Mouse (Mus musculus): Measurements from ENCODE around the gene Ubald2. TPM values are rescaled to one million over a fixed set of nuclear protein-coding genes. Genes with fewer than 3 reads are reported as not detected.
"Not testable (repeated sequence)": the region's sequence is repeated elsewhere in the genome, so short reads cannot be mapped to it uniquely, and the experiment has no call there.

The Ubald2 gene
- polyA plus RNA-seq, 1 experiment from 2014 or later = 60.2 TPM

DNA sequence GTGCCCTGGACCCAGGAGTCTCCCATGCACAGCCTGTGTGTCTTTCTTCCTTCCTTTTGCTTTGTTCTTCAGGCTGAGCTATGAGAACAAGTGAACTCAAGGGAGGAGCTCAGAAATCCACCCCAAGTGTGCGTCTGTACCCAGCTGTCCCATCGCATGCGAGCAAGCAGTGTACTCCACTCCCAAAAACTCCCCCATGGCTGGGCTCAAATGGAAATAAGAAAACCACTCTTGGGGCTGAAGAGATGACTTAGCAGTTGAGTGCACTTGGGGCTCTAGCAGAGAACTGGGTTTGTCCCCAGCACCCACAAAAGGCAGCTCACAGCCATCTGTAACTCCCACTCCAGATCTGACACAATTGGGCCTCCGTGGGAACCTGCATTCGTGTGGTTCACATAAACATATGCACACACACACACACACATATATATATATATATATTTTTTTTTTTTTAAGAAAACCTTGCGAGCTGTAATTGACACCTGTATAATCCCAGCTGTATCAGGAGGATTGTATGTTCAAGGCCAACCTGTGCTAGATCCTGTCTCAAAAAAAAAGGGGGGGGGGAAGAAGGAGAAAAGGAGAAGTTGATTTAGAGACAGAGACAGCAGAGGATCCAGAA lies 14.9 kb upstream of the Ubald2 start:
- Histone ChIP-seq H3K4me2 (replicated peaks; ENCODE audit: low read depth) (no peak overlapping the region), H3K4me3 (ENCODE audit: low read depth, low read length) (no peak overlapping the region), H3K27ac (ENCODE audit: low read depth, low read length) (no peak overlapping the region), H3K9ac (ENCODE audit: low read depth, low read length) (no peak overlapping the region), H3K27me3 (replicated peaks; ENCODE audit: control insufficient read depth, insufficient read depth, low read length) (no peaks in the 10 kb centered on the region), H3K36me3 (ENCODE audit: control insufficient read depth, insufficient read depth) (no peaks in the 10 kb centered on the region), H3K4me1 (replicated peaks; ENCODE audit: control insufficient read depth, insufficient read depth, low read length) (no peaks in the 10 kb centered on the region; the same call in 1 of the 2 replicates), H3K9me3 (ENCODE audit: control insufficient read depth) (no peaks in the 10 kb centered on the region)
- no peak for ATAC-seq
- WGBS = 75% methylated on average over 6 of the region's 6 CpGs
- no peak for TF ChIP-seq CTCF (IDR thresholded peaks at IDR 0.05; ENCODE audit: low read depth)

DNA sequence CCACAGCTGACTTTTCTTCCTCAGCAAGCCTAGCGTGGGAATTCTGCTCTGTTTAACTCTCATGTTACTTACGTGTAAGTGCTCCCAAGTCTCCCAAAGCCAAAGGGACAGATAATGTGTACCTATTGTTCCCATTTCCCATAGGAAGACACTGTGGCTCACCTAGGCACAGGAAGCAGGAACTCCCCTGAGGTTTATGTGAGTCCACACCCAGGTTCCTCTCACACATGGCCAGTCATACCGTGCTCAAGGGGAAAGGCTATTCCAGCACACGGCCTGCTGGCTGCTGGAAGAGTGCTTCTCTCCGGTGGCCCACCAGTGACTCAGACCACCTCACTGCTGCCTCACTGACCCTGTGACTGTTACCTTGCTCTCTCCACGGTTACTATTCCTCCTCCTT lies 12.8 kb upstream of the Ubald2 start:
- no peak overlapping the region for H3K9ac ChIP-seq (ENCODE audit: low read depth, low read length)
- H3K27me3 ChIP-seq (replicated peaks; ENCODE audit: control insufficient read depth, insufficient read depth, low read length) = no peaks in the 10 kb centered on the region
- H3K4me1 ChIP-seq (replicated peaks; ENCODE audit: control insufficient read depth, insufficient read depth, low read length) = peaks cover 5% of the 10 kb centered on the region; the same call in 1 of the 2 replicates
- no peaks in the 10 kb centered on the region for H3K9me3 ChIP-seq (ENCODE audit: control insufficient read depth)
- H3K4me3 ChIP-seq (ENCODE audit: low read depth, low read length) = no peak overlapping the region
- no peak for ATAC-seq
- no peak overlapping the region for H3K4me2 ChIP-seq (replicated peaks; ENCODE audit: low read depth)
- H3K36me3 ChIP-seq (ENCODE audit: control insufficient read depth, insufficient read depth) = no peaks in the 10 kb centered on the region
- WGBS = 55% methylated on average over 6 of the region's 6 CpGs
- H3K27ac ChIP-seq (ENCODE audit: low read depth, low read length) = no peak overlapping the region
- TF ChIP-seq CTCF (IDR thresholded peaks at IDR 0.05; ENCODE audit: low read depth) = no peak

DNA sequence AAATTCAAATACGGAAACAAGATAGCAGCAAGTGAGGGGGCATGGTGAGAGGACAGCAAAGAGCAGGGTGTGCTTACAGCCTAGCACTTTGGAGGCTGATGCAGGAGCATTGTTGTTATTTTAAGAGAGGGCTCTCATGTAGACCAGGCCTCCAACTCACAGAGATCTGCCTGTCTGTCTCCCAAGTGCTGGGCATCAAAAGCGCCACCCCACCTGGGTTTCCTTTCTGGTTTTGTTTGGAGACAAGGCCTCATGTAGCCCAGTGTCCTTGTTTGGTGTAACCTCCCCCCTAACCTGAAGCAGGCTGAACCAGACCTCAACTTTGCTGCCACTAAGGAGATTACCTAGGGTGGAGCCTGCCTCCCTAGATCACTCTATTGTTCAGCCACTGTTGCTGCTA lies 11.3 kb upstream of the Ubald2 start:
- WGBS = 100% methylated on average over 2 of the region's 2 CpGs
- Histone ChIP-seq H3K4me3 (ENCODE audit: low read depth, low read length) (no peak overlapping the region), H3K27me3 (replicated peaks; ENCODE audit: control insufficient read depth, insufficient read depth, low read length) (no peaks in the 10 kb centered on the region), H3K9ac (ENCODE audit: low read depth, low read length) (no peak overlapping the region), H3K36me3 (ENCODE audit: control insufficient read depth, insufficient read depth) (no peaks in the 10 kb centered on the region), H3K4me2 (replicated peaks; ENCODE audit: low read depth) (no peak overlapping the region), H3K4me1 (replicated peaks; ENCODE audit: control insufficient read depth, insufficient read depth, low read length) (0 out of 2 replicates have a peak, but pooled peaks cover 5% of the 10 kb centered on the region), H3K9me3 (ENCODE audit: control insufficient read depth) (no peaks in the 10 kb centered on the region), H3K27ac (ENCODE audit: low read depth, low read length) (no peak overlapping the region)
- no peak for TF ChIP-seq CTCF (IDR thresholded peaks at IDR 0.05; ENCODE audit: low read depth)
- no peak for ATAC-seq

DNA sequence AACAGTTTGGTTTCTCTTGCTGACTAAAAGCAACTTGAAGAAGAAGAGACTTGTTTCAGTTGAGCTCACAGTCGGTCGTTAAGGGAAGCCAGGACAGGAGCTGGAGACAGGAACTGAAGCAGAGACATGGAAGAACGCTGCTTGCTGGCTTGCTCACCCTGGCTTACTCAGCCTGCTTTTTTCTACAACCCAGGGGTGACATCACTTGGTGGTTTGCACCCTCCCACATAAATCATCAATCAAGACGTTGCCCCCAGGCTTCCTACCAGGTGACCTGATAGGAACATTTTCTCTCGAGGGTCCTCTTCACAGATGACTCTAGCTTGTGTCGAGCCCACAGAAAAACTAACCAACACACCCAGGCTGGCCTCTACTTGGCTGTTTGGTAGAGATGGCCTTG lies 10.7 kb upstream of the Ubald2 start:
- Histone ChIP-seq H3K4me2 (replicated peaks; ENCODE audit: low read depth) (no peak overlapping the region), H3K9ac (ENCODE audit: low read depth, low read length) (no peak overlapping the region), H3K4me3 (ENCODE audit: low read depth, low read length) (no peak overlapping the region), H3K27ac (ENCODE audit: low read depth, low read length) (no peak overlapping the region), H3K4me1 (replicated peaks; ENCODE audit: control insufficient read depth, insufficient read depth, low read length) (0 out of 2 replicates have a peak, but pooled peaks cover 5% of the 10 kb centered on the region), H3K27me3 (replicated peaks; ENCODE audit: control insufficient read depth, insufficient read depth, low read length) (no peaks in the 10 kb centered on the region), H3K36me3 (ENCODE audit: control insufficient read depth, insufficient read depth) (no peaks in the 10 kb centered on the region), H3K9me3 (ENCODE audit: control insufficient read depth) (no peaks in the 10 kb centered on the region)
- WGBS = 85% methylated on average over 6 of the region's 6 CpGs
- no peak for TF ChIP-seq CTCF (IDR thresholded peaks at IDR 0.05; ENCODE audit: low read depth)
- no peak for ATAC-seq

DNA sequence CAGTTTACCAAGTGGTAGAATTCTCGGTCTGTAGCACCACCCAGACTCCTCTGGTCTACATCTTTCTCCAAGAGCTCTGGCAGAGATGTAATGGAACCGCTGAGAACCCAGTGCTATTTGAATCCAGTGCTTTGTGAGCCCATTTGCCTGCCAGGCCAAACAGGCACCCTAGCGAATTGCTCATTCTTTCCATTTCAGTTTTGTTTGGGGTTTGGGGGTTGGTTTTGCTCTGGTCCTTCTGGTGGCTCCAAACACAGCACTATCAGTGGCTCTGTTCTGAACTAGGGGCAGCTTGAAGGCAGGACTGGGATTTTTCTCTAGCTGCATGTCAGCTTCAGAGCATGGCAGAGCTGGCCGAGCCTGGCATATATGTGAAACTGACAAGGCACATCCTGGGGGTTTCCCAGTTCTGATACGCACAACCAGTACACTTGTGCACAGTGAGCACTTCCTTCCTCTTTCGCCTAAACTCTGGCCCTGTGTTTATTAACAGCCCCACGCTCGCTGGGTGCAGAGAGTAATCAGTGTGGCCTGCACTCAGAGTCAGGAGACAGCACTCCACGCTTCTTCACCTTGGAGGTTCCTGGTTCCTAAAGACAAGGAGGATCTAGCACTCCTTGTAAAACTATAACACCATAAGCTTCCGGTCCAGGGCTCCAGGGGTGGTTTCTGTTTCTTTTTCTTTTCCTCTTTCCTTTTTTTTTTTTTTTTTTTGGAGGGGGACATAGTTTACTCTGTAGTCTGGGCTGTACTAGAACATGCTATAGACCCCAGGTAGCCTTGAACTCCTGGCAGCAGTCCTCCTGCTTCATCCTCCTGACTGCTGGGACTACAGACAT lies 9.9 kb upstream of the Ubald2 start:
- H3K9me3 ChIP-seq (ENCODE audit: control insufficient read depth) = no peaks in the 10 kb centered on the region
- H3K4me3 ChIP-seq (ENCODE audit: low read depth, low read length) = no peak overlapping the region
- no peak overlapping the region for H3K4me2 ChIP-seq (replicated peaks; ENCODE audit: low read depth)
- H3K27me3 ChIP-seq (replicated peaks; ENCODE audit: control insufficient read depth, insufficient read depth, low read length) = no peaks in the 10 kb centered on the region
- 50% methylated on average over 10 of the region's 10 CpGs for WGBS
- no peak overlapping the region for H3K9ac ChIP-seq (ENCODE audit: low read depth, low read length)
- H3K4me1 ChIP-seq (replicated peaks; ENCODE audit: control insufficient read depth, insufficient read depth, low read length) = 0 out of 2 replicates have a peak, but pooled peaks cover 5% of the 10 kb centered on the region
- ATAC-seq = no peak
- H3K27ac ChIP-seq (ENCODE audit: low read depth, low read length) = peak overlapping the region; percentile 23; the same call in 1 of the 2 replicates
- H3K36me3 ChIP-seq (ENCODE audit: control insufficient read depth, insufficient read depth) = no peaks in the 10 kb centered on the region
- no peak for TF ChIP-seq CTCF (IDR thresholded peaks at IDR 0.05; ENCODE audit: low read depth)

DNA sequence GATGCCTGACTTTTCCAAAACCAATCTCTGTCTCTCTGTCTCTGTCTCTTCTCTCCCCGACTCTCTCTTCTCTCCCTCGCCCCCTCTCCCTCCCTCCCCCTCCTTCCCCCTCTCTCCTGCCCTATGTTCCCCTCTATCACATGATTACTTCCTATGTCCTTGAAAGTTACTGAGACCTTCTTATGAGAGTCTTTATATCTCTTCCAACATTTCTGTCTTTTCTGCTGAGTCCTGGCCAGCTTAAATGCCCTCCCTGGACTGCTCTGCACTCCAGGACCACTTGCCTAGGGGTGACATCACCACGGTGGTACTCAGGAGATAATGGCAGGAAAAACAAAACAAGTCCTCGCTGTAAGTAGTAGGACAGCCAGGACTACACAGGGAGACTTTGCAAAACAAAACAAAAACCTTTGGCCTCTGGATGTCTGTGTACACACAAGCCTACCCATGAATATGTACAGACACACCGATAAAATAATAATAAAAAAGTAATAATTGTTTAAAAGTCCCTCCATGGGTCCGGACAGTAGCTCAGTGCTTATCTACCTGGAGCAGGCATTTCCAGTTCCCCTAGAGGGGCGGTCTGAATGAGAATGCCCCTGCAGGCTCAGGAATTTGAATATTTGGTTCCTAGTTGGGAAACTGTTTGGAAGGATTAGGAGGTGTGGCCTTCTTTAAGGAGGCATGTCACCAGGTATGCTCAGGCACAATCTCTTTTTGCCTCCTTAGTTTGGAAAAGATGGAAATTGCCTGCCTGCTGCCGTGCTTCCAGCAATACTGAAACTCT lies 9.1 kb upstream of the Ubald2 start:
- TF ChIP-seq CTCF (IDR thresholded peaks at IDR 0.05; ENCODE audit: low read depth) = no peak
- no peak for ATAC-seq
- Histone ChIP-seq H3K4me1 (replicated peaks; ENCODE audit: control insufficient read depth, insufficient read depth, low read length) (0 out of 2 replicates have a peak, but pooled peaks cover 5% of the 10 kb centered on the region), H3K9me3 (ENCODE audit: control insufficient read depth) (no peaks in the 10 kb centered on the region), H3K4me2 (replicated peaks; ENCODE audit: low read depth) (no peak overlapping the region), H3K9ac (ENCODE audit: low read depth, low read length) (no peak overlapping the region), H3K27me3 (replicated peaks; ENCODE audit: control insufficient read depth, insufficient read depth, low read length) (no peaks in the 10 kb centered on the region), H3K36me3 (ENCODE audit: control insufficient read depth, insufficient read depth) (no peaks in the 10 kb centered on the region), H3K27ac (ENCODE audit: low read depth, low read length) (peak overlapping the region; percentile 23; the same call in 1 of the 2 replicates), H3K4me3 (ENCODE audit: low read depth, low read length) (no peak overlapping the region)
- WGBS = 41% methylated on average over 8 of the region's 8 CpGs

DNA sequence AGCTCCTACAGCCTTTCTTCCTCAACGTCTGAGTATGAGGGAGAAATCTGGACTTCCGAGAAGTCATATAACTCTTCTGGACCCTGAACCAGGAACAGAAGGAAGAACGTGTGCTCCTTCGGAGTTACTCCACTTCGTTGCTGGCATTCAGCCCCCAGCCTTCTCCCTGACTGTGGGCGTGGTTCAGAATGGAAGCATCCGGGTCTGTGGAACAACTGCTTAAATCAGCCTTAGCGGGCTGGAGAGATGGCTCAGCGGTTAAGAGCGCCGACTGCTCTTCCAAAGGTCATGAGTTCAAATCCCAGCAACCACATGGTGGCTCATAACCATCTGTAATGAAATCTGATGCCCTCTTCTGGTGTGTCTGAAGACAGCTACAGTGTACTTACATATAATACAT lies 7.6 kb upstream of the Ubald2 start:
- not testable (repeated sequence) for H3K27ac ChIP-seq (ENCODE audit: low read depth, low read length); H3K9me3 ChIP-seq (ENCODE audit: control insufficient read depth); H3K9ac ChIP-seq (ENCODE audit: low read depth, low read length); H3K4me2 ChIP-seq (replicated peaks; ENCODE audit: low read depth); H3K36me3 ChIP-seq (ENCODE audit: control insufficient read depth, insufficient read depth); H3K4me1 ChIP-seq (replicated peaks; ENCODE audit: control insufficient read depth, insufficient read depth, low read length); H3K4me3 ChIP-seq (ENCODE audit: low read depth, low read length); H3K27me3 ChIP-seq (replicated peaks; ENCODE audit: control insufficient read depth, insufficient read depth, low read length)
- WGBS = 48% methylated on average over 11 of the region's 11 CpGs
- 0 out of 2 replicates have a peak, but pooled peaks have one; percentile 5 for ATAC-seq
